Mouse (Mus musculus) E14TG2a.4 (cell line): Measurements from ENCODE around the gene Apol7e.
A peak's percentile ranks its signal among the peaks of the same experiment; 100 is the strongest.

Experiments
- CTCF ChIP-seq: conservative IDR thresholded peaks from 2 replicates; pipeline ENCODE4 v1.5.1; 2014; ENCODE audit warnings: low read length
- NANOG ChIP-seq: IDR thresholded peaks from 2 replicates; pipeline ENCODE4 v1.6.1; 2014; ENCODE audit warnings: borderline replicate concordance, low read length, mixed read lengths
- POU5F1 ChIP-seq: IDR thresholded peaks from 2 replicates; pipeline ENCODE4 v1.6.1; 2014; ENCODE audit warnings: low read length, borderline replicate concordance

DNA sequence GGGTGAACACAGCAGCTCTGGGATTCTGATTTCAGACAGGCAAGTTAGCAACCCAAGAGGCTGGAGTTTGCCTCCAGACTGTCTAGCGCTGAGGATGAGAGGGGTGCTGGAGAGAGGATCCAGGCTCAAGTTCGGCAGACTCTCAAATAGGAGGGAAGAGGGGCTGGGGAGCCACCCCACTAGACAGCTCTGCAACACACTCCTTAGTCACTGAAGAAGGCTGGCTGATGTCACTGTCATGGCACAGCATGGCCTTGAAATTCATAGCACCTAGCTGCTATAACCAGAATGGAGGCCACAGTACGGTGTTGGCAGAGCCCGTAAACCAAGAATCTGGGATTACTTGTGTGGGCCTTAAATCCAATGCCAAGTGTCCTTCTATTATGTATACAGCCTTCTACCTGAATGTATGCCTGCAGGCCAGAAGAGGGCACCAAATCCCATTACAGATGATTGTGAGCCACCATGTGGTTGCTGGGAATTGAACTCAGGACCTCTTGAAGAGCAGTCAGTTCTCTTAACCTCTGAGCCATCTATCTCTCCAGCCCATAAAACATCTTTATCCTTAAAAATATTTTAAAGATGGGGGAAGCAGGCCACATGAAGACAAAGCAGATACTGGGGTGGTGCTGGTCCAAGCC is 59.0 kb downstream of the Apol7e start:
- TF ChIP-seq CTCF (peak; percentile 42), POU5F1 (no peak), NANOG (no peak)
